Mouse (Mus musculus) C2C12 (cell line): ENCODE measurements at regions not wholly inside any gene's neighbourhood (a gene's known extent, or its start where the extent isn't known, plus 50 kb on each side); places are given as distances from the start of the nearest gene placed in this dataset.

Experiments used
- CEBPB ChIP-seq: IDR thresholded peaks from one replicate; pipeline ENCODE4 v1.6.1; 2011; ENCODE audit warnings: low read depth, mild to moderate bottlenecking, control low read depth, moderate library complexity
- CTCF ChIP-seq: IDR thresholded peaks from one replicate; pipeline ENCODE4 v1.5.1; 2011; ENCODE audit not compliant: control insufficient read depth, insufficient read depth, insufficient read length
- FOSL1 ChIP-seq: IDR thresholded peaks from one replicate; pipeline ENCODE4 v1.8.0; 2011; ENCODE audit warnings: mild to moderate bottlenecking, low read length; ENCODE audit not compliant: poor library complexity, insufficient read depth, severe bottlenecking
- MAX ChIP-seq: IDR thresholded peaks from one replicate; pipeline ENCODE4 v1.6.1; 2011; ENCODE audit warnings: mild to moderate bottlenecking, control low read depth
- MYOG ChIP-seq: IDR thresholded peaks from one replicate; pipeline ENCODE4 v1.6.1; 2011; ENCODE audit not compliant: control insufficient read depth, insufficient read length; ENCODE audit errors: extremely low read depth

- TF ChIP-seq MAX (no peak), CTCF (no peak), MYOG (no peak), FOSL1 (no peak), CEBPB (no peak)
Observed at GRCm38 (mm10) chr12:45177454-45177853, 102.9 kb upstream of the Stxbp6 start.
